Mouse (Mus musculus): ENCODE results near the gene Ntf3. TPM values are rescaled to one million over a fixed set of nuclear protein-coding genes. Genes with fewer than 3 reads are reported as not detected.

Ntf3 gene
- polyA plus RNA-seq, 1 experiment, result 1.5 TPM

GRCm38 (mm10) chr6:126161571-126162340 is 5.0 kb downstream of the Ntf3 start:
- no peak overlapping the region for H3K4me3 ChIP-seq (ENCODE audit: insufficient read depth, low read length)
- peaks cover 2% of the 10 kb centered on the region; the same call in 1 of the 2 replicates for H3K4me1 ChIP-seq (ENCODE audit: control insufficient read depth, insufficient read depth, low read length)
- H3K27ac ChIP-seq (ENCODE audit: insufficient read depth, low read length), result no peak overlapping the region
- TF ChIP-seq POLR2A (IDR thresholded peaks at IDR 0.05; ENCODE audit: extremely low read depth, insufficient read depth, low read length) (no peak), CTCF (IDR thresholded peaks at IDR 0.05; ENCODE audit: extremely low read depth, insufficient read depth, low read length) (no peak)

- Histone ChIP-seq H3K4me3 (ENCODE audit: insufficient read depth, low read length) (no peak overlapping the region), H3K4me1 (ENCODE audit: control insufficient read depth, insufficient read depth, low read length) (peaks cover 4% of the 10 kb centered on the region; the same call in 1 of the 2 replicates), H3K27ac (ENCODE audit: insufficient read depth, low read length) (no peak overlapping the region)
- TF ChIP-seq POLR2A (IDR thresholded peaks at IDR 0.05; ENCODE audit: extremely low read depth, insufficient read depth, low read length), result no peak
- TF ChIP-seq CTCF (IDR thresholded peaks at IDR 0.05; ENCODE audit: extremely low read depth, insufficient read depth, low read length), result no peak
Observed at GRCm38 (mm10) chr6:126160067-126160411, 6.7 kb downstream of the Ntf3 start.

GRCm38 (mm10) chr6:126159279-126160066 is 7.2 kb downstream of the Ntf3 start:
- Histone ChIP-seq H3K4me3 (ENCODE audit: insufficient read depth, low read length) (no peak overlapping the region), H3K4me1 (ENCODE audit: control insufficient read depth, insufficient read depth, low read length) (peaks cover 4% of the 10 kb centered on the region; the same call in 1 of the 2 replicates), H3K27ac (ENCODE audit: insufficient read depth, low read length) (no peak overlapping the region)
- TF ChIP-seq POLR2A (IDR thresholded peaks at IDR 0.05; ENCODE audit: extremely low read depth, insufficient read depth, low read length) (no peak), CTCF (IDR thresholded peaks at IDR 0.05; ENCODE audit: extremely low read depth, insufficient read depth, low read length) (no peak)

- no peak for TF ChIP-seq POLR2A (IDR thresholded peaks at IDR 0.05; ENCODE audit: extremely low read depth, insufficient read depth, low read length)
- TF ChIP-seq CTCF (IDR thresholded peaks at IDR 0.05; ENCODE audit: extremely low read depth, insufficient read depth, low read length), result no peak
- Histone ChIP-seq H3K27ac (ENCODE audit: insufficient read depth, low read length) (no peak overlapping the region), H3K4me3 (ENCODE audit: insufficient read depth, low read length) (no peak overlapping the region), H3K4me1 (ENCODE audit: control insufficient read depth, insufficient read depth, low read length) (peaks cover 2% of the 10 kb centered on the region; the same call in 1 of the 2 replicates)
Observed at GRCm38 (mm10) chr6:126155928-126156327, 10.8 kb downstream of the Ntf3 start.

GRCm38 (mm10) chr6:126154372-126154982 is 12.2 kb downstream of the Ntf3 start:
- no peak for TF ChIP-seq POLR2A (IDR thresholded peaks at IDR 0.05; ENCODE audit: extremely low read depth, insufficient read depth, low read length)
- TF ChIP-seq CTCF (IDR thresholded peaks at IDR 0.05; ENCODE audit: extremely low read depth, insufficient read depth, low read length), result peak; percentile 73
- Histone ChIP-seq H3K4me3 (ENCODE audit: insufficient read depth, low read length) (no peak overlapping the region), H3K4me1 (ENCODE audit: control insufficient read depth, insufficient read depth, low read length) (peaks cover 2% of the 10 kb centered on the region; the same call in 1 of the 2 replicates), H3K27ac (ENCODE audit: insufficient read depth, low read length) (no peak overlapping the region)

- TF ChIP-seq POLR2A (IDR thresholded peaks at IDR 0.05; ENCODE audit: extremely low read depth, insufficient read depth, low read length) (no peak), CTCF (IDR thresholded peaks at IDR 0.05; ENCODE audit: extremely low read depth, insufficient read depth, low read length) (no peak)
- Histone ChIP-seq H3K27ac (ENCODE audit: insufficient read depth, low read length) (no peak overlapping the region), H3K4me3 (ENCODE audit: insufficient read depth, low read length) (no peak overlapping the region), H3K4me1 (ENCODE audit: control insufficient read depth, insufficient read depth, low read length) (peaks cover 2% of the 10 kb centered on the region; the same call in 1 of the 2 replicates)
Observed at GRCm38 (mm10) chr6:126153154-126153553, 13.6 kb downstream of the Ntf3 start.

GRCm38 (mm10) chr6:126143659-126144058 is 23.1 kb downstream of the Ntf3 start:
- no peak for TF ChIP-seq POLR2A (IDR thresholded peaks at IDR 0.05; ENCODE audit: extremely low read depth, insufficient read depth, low read length)
- no peak for TF ChIP-seq CTCF (IDR thresholded peaks at IDR 0.05; ENCODE audit: extremely low read depth, insufficient read depth, low read length)
- H3K27ac ChIP-seq (ENCODE audit: insufficient read depth, low read length), result no peak overlapping the region

GRCm38 (mm10) chr6:126142741-126143140 is 24.0 kb downstream of the Ntf3 start:
- Histone ChIP-seq H3K4me1 (ENCODE audit: control insufficient read depth, insufficient read depth, low read length) (peaks cover 4% of the 10 kb centered on the region), H3K27ac (ENCODE audit: insufficient read depth, low read length) (no peak overlapping the region), H3K4me3 (ENCODE audit: insufficient read depth, low read length) (no peak overlapping the region)
- TF ChIP-seq POLR2A (IDR thresholded peaks at IDR 0.05; ENCODE audit: extremely low read depth, insufficient read depth, low read length), result no peak
- no peak for TF ChIP-seq CTCF (IDR thresholded peaks at IDR 0.05; ENCODE audit: extremely low read depth, insufficient read depth, low read length)

More at GRCm38 (mm10) chr6:126143659-126144058, 23.1 kb downstream of the Ntf3 start:
- Histone ChIP-seq H3K4me1 (ENCODE audit: control insufficient read depth, insufficient read depth, low read length) (peaks cover 4% of the 10 kb centered on the region), H3K4me3 (ENCODE audit: insufficient read depth, low read length) (no peak overlapping the region)

- Histone ChIP-seq H3K4me1 (ENCODE audit: control insufficient read depth, insufficient read depth, low read length) (peaks cover 4% of the 10 kb centered on the region), H3K27ac (ENCODE audit: insufficient read depth, low read length) (no peak overlapping the region), H3K4me3 (ENCODE audit: insufficient read depth, low read length) (no peak overlapping the region)
- no peak for TF ChIP-seq POLR2A (IDR thresholded peaks at IDR 0.05; ENCODE audit: extremely low read depth, insufficient read depth, low read length)
- no peak for TF ChIP-seq CTCF (IDR thresholded peaks at IDR 0.05; ENCODE audit: extremely low read depth, insufficient read depth, low read length)
Observed at GRCm38 (mm10) chr6:126142021-126142554, 24.6 kb downstream of the Ntf3 start.
